Mouse (Mus musculus): ENCODE results near the gene Zfp64.

Gene Zfp64

GRCm38 (mm10) chr2:168954835-168955716 lies at the start of gene Zfp64:
TSS of gene Zfp64 (minus strand) at chr2:168955587.
- in situ Hi-C loops (cut with MboI; ENCODE audit: unreplicated experiment in 2 of 2), result loop anchor here (10.0 to 25.0 kb wide), 4 partner anchors 843 to 1400 kb away; no protein-coding TSS in a partner anchor

- in situ Hi-C loops (cut with MboI; ENCODE audit: unreplicated experiment in 2 of 2), result loop anchor here (5.0 to 25.0 kb wide), 4 partner anchors 1094 to 1419 kb away; no protein-coding TSS in a partner anchor
These were observed 37.4 kb upstream of the Zfp64 start for GRCm38 (mm10) chr2:168992642-168993420.

DNA sequence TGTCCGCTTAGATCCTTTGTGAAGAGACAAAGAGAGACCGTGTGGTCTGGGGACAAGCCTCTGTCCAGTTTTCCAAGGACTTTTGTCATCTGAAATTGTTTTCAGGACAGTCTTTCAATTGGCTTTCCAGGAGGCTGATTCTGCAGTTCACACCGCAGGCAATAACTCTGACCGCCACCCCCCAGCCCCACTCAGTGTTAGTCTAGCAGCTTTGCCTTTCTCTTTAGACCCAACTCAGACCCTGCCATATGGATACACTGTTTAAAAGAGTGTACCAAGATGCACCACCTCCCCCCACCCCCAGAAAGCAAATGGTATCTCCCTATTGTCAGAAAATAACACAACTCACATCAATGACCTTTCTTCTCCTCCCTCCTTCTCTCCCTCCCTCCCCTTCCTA lies 35.6 kb upstream of the Zfp64 start:
- in situ Hi-C loops (cut with MboI; ENCODE audit: unreplicated experiment in 2 of 2), result loop anchor here (5.0 to 25.0 kb wide), 4 partner anchors 1096 to 1421 kb away; no protein-coding TSS in a partner anchor

- in situ Hi-C loops (cut with MboI; ENCODE audit: unreplicated experiment in 2 of 2), result loop anchor here (5.0 to 25.0 kb wide), 4 partner anchors 1097 to 1422 kb away; no protein-coding TSS in a partner anchor
These were observed 34.8 kb upstream of the Zfp64 start for GRCm38 (mm10) chr2:168990061-168990753.

DNA sequence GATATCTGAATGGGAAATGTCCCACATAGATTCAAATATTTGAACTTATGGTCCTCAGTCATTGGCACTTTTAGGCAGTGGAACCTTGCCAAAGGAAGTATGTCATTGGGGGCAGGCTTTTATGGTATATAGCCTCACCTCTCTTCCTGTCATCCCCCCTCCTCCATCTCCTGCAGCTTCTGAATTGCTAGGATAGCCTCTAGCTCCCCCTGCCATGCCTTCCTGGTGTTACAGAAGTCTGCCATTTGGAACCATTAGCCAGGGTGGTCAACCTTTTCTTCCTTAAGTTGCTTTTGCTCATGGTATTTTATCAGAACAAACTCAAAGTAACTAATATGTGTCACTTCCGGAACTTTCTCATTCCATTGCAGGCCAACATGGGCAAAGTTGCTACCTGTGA lies 32.7 kb upstream of the Zfp64 start:
- in situ Hi-C loops (cut with MboI; ENCODE audit: unreplicated experiment in 2 of 2), result loop anchor here (10.0 to 25.0 kb wide), 3 partner anchors 1099 to 1517 kb away; no protein-coding TSS in a partner anchor

- in situ Hi-C loops (cut with MboI; ENCODE audit: unreplicated experiment in 2 of 2), result loop anchor here (10.0 to 25.0 kb wide), 3 partner anchors 1100 to 1517 kb away; no protein-coding TSS in a partner anchor
These were observed 32.0 kb upstream of the Zfp64 start for GRCm38 (mm10) chr2:168987421-168987820.

DNA sequence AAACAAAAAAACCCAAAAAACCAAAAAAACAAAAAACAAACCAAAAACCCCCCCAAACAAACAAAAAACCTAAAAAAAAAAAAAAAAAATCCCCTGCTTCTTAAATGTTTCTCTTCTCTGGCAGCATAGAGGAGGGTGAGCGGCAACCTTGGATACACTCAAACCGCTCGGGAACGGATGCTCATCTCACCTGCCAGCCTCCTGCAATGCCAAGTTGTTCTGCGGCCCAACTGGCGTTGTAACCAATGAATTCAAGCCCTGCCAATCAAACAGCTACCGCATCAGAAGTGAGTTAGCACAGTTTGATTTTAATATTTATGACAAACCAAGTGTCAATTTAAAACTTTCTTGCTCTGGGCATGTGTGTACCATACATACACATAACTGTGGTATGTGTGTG lies 26.6 kb upstream of the Zfp64 start:
- in situ Hi-C loops (cut with MboI; ENCODE audit: unreplicated experiment in 2 of 2), result loop anchor here (10.0 to 25.0 kb wide), 3 partner anchors 1105 to 1523 kb away; no protein-coding TSS in a partner anchor

GRCm38 (mm10) chr2:168981448-168981847 lies 26.1 kb upstream of the Zfp64 start:
- in situ Hi-C loops (cut with MboI; ENCODE audit: unreplicated experiment in 2 of 2), result loop anchor here (10.0 to 25.0 kb wide), 3 partner anchors 1106 to 1523 kb away; no protein-coding TSS in a partner anchor

- in situ Hi-C loops (cut with MboI; ENCODE audit: unreplicated experiment in 2 of 2), result loop anchor here (10.0 to 25.0 kb wide), 3 partner anchors 1106 to 1524 kb away; no protein-coding TSS in a partner anchor
These were observed 25.5 kb upstream of the Zfp64 start for GRCm38 (mm10) chr2:168980859-168981258.

DNA sequence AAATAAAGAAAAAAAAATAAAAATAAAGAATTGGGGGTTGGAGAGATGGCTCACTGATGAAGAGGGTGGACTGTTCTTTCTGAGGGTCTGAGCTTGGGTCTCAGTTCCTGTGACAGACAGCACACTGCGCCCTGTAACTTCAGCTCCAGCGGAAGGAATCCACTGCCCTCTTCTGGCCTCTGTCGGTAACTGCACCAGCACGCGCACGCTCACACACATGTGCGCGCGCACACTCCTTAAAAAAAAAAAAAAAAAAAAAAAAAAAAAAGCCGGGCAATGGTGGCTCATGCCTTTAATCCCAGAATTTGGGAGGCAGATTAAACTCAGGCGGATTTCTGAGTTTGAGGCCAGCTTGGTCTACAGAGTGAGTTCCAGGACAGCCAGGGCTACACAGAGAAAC lies 24.4 kb upstream of the Zfp64 start:
- in situ Hi-C loops (cut with MboI; ENCODE audit: unreplicated experiment in 2 of 2), result loop anchor here (10.0 to 25.0 kb wide), 3 partner anchors 1108 to 1525 kb away; no protein-coding TSS in a partner anchor

DNA sequence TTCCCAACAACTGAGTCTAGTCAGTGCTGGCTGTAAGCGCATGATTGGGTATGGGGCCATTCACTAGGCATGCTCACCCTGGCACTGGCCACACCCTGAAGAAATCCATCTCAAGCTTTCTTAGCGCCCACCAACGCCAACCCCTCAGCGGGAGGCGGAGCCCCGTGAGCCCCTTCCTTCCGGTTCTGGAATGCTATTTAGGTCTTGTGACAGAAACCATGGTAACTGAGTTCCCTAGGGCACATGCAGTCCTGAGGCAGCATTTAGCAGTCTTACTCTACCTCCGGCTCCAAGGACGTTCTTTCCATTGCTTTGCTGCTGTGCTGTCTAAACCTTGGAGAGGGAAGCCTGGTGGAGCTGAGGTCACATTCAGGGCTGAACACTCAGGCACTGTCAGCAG lies 22.6 kb upstream of the Zfp64 start:
- in situ Hi-C loops (cut with MboI; ENCODE audit: unreplicated experiment in 2 of 2), result loop anchor here in 1 of 2 experiments (25.0 kb wide), 2 partner anchors 1109 to 1434 kb away; no protein-coding TSS in a partner anchor

- in situ Hi-C loops (cut with MboI; ENCODE audit: unreplicated experiment in 2 of 2), result loop anchor here (25.0 kb wide), 2 partner anchors 858 to 1267 kb away; no protein-coding TSS in a partner anchor
These were observed 14.7 kb upstream of the Zfp64 start for GRCm38 (mm10) chr2:168970131-168970530.

- in situ Hi-C loops (cut with MboI; ENCODE audit: unreplicated experiment in 2 of 2), result loop anchor here (25.0 kb wide), 2 partner anchors 856 to 1269 kb away; no protein-coding TSS in a partner anchor
These were observed 12.9 kb upstream of the Zfp64 start for GRCm38 (mm10) chr2:168968136-168968925.

- in situ Hi-C loops (cut with MboI; ENCODE audit: unreplicated experiment in 2 of 2), result loop anchor here (25.0 kb wide), 2 partner anchors 854 to 1271 kb away; no protein-coding TSS in a partner anchor
These were observed 11.1 kb upstream of the Zfp64 start for GRCm38 (mm10) chr2:168966525-168966924.

DNA sequence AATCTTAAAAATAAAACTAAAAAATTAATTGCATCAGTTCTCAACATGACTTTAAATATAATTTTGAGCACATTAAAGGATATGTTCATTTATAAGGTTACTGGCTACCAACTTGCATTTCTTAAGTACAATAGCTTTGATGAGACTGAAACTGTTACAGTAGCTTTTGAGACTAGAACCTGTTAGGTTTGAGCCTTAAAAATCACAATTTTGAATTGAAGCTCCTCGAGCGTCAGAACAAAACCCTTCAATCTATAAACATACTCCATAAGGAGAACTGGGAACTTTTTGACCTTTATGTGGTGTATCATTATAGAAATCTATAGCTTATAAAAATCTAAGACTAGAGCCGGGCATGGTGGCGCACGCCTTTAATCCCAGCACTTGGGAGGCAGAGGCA lies 9.5 kb upstream of the Zfp64 start:
- in situ Hi-C loops (cut with MboI; ENCODE audit: unreplicated experiment in 2 of 2), result loop anchor here (25.0 kb wide), 2 partner anchors 853 to 1272 kb away; no protein-coding TSS in a partner anchor

DNA sequence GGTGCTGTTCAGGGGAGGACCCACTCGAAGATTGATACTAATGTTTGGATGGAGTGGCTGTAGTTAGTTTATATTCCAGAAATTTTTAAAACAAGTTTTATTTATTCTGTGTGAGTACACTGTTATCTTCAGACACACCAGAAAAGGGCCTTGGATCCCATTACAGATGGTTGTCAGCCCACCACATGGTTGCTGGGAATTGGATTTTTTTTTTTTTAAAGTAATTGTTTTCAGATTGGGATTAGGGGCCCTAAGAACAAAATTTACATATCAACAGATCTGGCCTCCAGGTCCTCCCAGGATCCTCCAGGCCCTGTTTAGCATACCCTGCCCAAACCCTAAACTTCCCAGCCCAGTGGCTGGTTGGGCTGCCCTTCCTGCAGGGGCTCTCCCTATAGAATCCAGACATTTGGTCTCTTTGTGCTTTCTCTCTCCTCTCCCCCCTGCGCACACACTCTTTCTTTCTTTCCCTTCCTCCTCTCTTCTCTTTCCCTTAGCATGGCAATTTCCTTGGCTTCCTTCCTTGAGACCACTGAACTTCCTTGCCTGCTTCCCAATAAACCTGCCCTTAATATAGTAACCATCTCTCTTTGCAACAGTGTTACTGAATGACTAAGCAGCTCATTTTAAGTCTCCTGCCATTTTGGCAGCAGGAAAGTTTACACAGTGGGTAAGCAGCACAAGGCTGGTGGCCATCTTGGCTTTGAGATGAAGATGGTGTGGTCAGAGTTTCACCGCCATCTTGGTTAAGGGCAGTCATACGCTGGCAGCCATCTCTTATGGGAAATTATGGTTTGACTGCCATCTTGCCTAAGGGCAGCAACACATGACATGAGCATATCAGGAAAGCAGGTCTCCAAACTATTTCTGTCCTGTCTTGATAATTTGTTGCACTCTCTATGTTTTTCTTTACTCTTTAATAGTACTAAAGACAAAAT lies 6.6 kb upstream of the Zfp64 start:
- in situ Hi-C loops (cut with MboI; ENCODE audit: unreplicated experiment in 2 of 2), result loop anchor here (25.0 kb wide), 2 partner anchors 850 to 1275 kb away; no protein-coding TSS in a partner anchor

DNA sequence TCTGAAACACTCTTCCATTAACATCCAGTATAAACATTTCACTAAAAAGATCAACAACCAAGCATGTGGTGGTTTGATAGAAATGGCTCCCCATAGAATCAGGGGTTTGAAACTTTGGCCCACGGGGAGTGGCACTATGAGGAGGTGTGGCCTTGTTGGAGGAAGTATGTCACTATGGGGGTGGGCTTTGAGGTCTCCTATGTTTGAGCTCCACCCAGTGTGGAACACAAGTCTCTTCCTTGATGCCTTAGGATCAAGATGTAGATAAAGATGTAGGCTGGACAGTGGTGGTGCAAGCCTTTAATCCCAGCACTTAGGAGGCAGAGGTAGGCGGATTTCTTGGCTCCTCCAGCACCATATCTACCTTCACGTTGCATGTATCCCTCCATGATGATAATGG lies 5.4 kb upstream of the Zfp64 start:
- in situ Hi-C loops (cut with MboI; ENCODE audit: unreplicated experiment in 2 of 2), result loop anchor here (25.0 kb wide), 2 partner anchors 849 to 1276 kb away; no protein-coding TSS in a partner anchor
